ENCODE assay signal across 24 mouse cellular contexts in the genomic region with DNA sequence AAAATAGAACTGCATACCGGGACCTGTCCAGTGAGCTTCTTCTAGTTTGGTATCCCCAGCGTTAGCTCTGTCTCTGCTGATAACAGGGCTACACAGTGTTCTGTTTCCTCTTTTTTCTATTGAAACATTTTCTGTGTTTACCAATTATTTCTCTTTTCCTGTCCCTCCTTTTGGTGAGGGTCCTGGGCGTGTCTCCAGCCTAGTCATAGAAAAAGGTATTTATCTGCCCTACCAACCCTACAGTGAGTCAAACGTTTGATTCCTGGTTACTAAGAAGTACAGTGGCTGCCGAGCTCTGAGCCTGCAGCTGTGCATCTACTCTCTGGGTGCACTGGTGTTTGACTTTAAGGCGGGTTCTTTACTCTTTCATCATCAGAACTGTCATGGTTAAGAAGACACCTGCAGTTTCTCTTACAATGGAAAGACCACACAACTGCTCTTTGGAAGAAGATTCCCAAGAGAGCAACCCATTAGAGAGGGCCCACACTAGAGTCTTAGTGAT. TPM values are rescaled to one million over a fixed set of nuclear protein-coding genes. Genes with fewer than 3 reads are reported as not detected.
DNase-seq lines count a peak whose midpoint lies in the region; ATAC-seq and TF ChIP-seq lines count a peak whose summit lies in the region.
"Had no signal": no experiment of that assay in that cellular context is flagged by ENCODE, and none has a peak within 500 bp of the region (broad histone marks: within the 10 kb centered on the region; RNA-seq: fewer than 3 reads in every experiment).

A gene (minus strand): TSS at position 151 of the 502 bp plus-strand sequence.

- H3K27me3 ChIP-seq in thymus, adult 2 months (ENCODE audit: control insufficient read depth, insufficient read depth, low read length): no peaks in the 10 kb centered on the region
- H3K27me3 ChIP-seq in hindbrain, embryonic 14.5 days (ENCODE audit: control insufficient read depth, insufficient read depth, low read length): no peaks in the 10 kb centered on the region
- H3K27me3 ChIP-seq: embryonic facial prominence, embryonic 13.5 days; midbrain, embryonic 13.5 days had no signal

- H3K4me2 ChIP-seq in hindbrain, embryonic 14.5 days (replicated peaks): no peak within 1 kb of the TSS
- H3K4me2 ChIP-seq: embryonic facial prominence, embryonic 13.5 days; midbrain, embryonic 13.5 days had no signal

- no peak for TF ChIP-seq CTCF in thymus, adult 2 months (IDR thresholded peaks at IDR 0.05; ENCODE audit: borderline replicate concordance, control insufficient read depth, extremely low read depth, insufficient read depth, low read length, poor library complexity)

- H3K4me3 ChIP-seq in thymus, adult 2 months (ENCODE audit: control insufficient read depth, insufficient read depth, low read length): no peak within 1 kb of the TSS
- H3K4me3 ChIP-seq in hindbrain, embryonic 14.5 days (replicated peaks; ENCODE audit: low read length): no peak within 1 kb of the TSS
- H3K4me3 ChIP-seq: embryonic facial prominence, embryonic 13.5 days; heart, embryonic 10.5 days; midbrain, embryonic 13.5 days had no signal

- H3K9ac ChIP-seq in hindbrain, embryonic 14.5 days: no peak within 1 kb of the TSS
- H3K9ac ChIP-seq: embryonic facial prominence, embryonic 13.5 days; midbrain, embryonic 13.5 days had no signal

- H3K36me3 ChIP-seq in thymus, adult 2 months (ENCODE audit: control insufficient read depth, insufficient read depth, low read length): no peaks in the 10 kb centered on the region
- H3K36me3 ChIP-seq in hindbrain, embryonic 14.5 days (replicated peaks; ENCODE audit: control insufficient read depth, insufficient read depth): no peaks in the 10 kb centered on the region
- H3K36me3 ChIP-seq: embryonic facial prominence, embryonic 13.5 days; heart, embryonic 10.5 days; midbrain, embryonic 13.5 days had no signal

- no peaks in the 10 kb centered on the region for H3K9me3 ChIP-seq in hindbrain, embryonic 14.5 days (ENCODE audit: control insufficient read depth, low read length)
- H3K9me3 ChIP-seq: embryonic facial prominence, embryonic 13.5 days; heart, embryonic 10.5 days; midbrain, embryonic 13.5 days had no signal

- 0 out of 2 replicates have a peak, but pooled peaks cover 4% of the 10 kb centered on the region for H3K4me1 ChIP-seq in thymus, adult 2 months (replicated peaks; ENCODE audit: control insufficient read depth, insufficient read depth, low read length)
- no peaks in the 10 kb centered on the region for H3K4me1 ChIP-seq in hindbrain, embryonic 14.5 days (replicated peaks; ENCODE audit: control insufficient read depth, insufficient read depth, low read length)
- H3K4me1 ChIP-seq: embryonic facial prominence, embryonic 13.5 days; heart, embryonic 10.5 days; midbrain, embryonic 13.5 days had no signal

- no peak within 1 kb of the TSS for H3K27ac ChIP-seq in thymus, adult 2 months (ENCODE audit: control insufficient read depth, insufficient read depth, low read length)
- H3K27ac ChIP-seq in hindbrain, embryonic 14.5 days: no peak within 1 kb of the TSS
- H3K27ac ChIP-seq: embryonic facial prominence, embryonic 13.5 days; heart, embryonic 10.5 days; midbrain, embryonic 13.5 days had no signal

- ATAC-seq in hematopoietic stem cell, adult 5-6 weeks (replicated peaks in 1 of 2; ENCODE audit: insufficient read depth in 1 of 2, low FRiP score in 2 of 2, low TSS enrichment in 1 of 2, low read depth in 1 of 2, poor library complexity in 2 of 2, severe bottlenecking in 2 of 2): peak; percentile 45 to 52; a peak in 1 of 4 replicates
- ATAC-seq in megakaryocyte-erythroid progenitor cell, adult 5-6 weeks (replicated peaks; ENCODE audit: low FRiP score, low TSS enrichment, poor library complexity, severe bottlenecking): peak; percentile 57; the same call in 1 of the 2 replicates
- ATAC-seq in hindbrain, embryonic 14.5 days (ENCODE audit: low FRiP score): no peak
- ATAC-seq: hindbrain, embryonic 16.5 days; midbrain, embryonic 13.5 days had no signal

- WGBS in thymus, adult 2 months: 9% methylated on average over 6 of the region's 6 CpGs
- 76% methylated on average over 6 of the region's 6 CpGs for WGBS in hindbrain, embryonic 14.5 days

- TF ChIP-seq POLR2A in thymus, adult 2 months (IDR thresholded peaks at IDR 0.05; ENCODE audit: control insufficient read depth, extremely low read depth, insufficient read depth, low read length, poor library complexity): no peak

- DNase-seq in thymus, adult 2 months: peak; percentile 3
- DNase-seq in thymus, adult 18-20 months: no peak
- peak; percentile 50 for DNase-seq in thymus, postnatal 4 days
- DNase-seq in frontal cortex, postnatal 36 days (ENCODE audit: low spot score in 2 of 2): no peak
- DNase-seq in hindbrain, embryonic 14.5 days (ENCODE audit: low spot score): no peak
- DNase-seq in retina, embryonic 14.5 days (ENCODE audit: low spot score): no peak
- DNase-seq: adrenal gland, adult 8-10 months; cerebellum, adult 18-20 months; gastrocnemius, postnatal 36 days; heart, postnatal 14 days; kidney, adult 11 months; kidney, postnatal 10 days; lung, adult 2 months; lung, postnatal 36 days had no signal

RNA-seq across cellular contexts. Expression of the gene that starts here (rescaled TPM):
- polyA plus RNA-seq in thymus, adult 2 months (2012; rRNA removed): 0.19 and 0.26 TPM in 2 replicates
- total RNA-seq in hematopoietic stem cell, adult 5-6 weeks (2017): 0.65 and 1.6 TPM in 2 replicates
- total RNA-seq in megakaryocyte-erythroid progenitor cell, adult 5-6 weeks (2014; fragmentation: Nextera tagmentation): not detected in 2 replicates
- not detected in 2 replicates for total RNA-seq in megakaryocyte-erythroid progenitor cell, adult 5-6 weeks (2017)
- polyA plus RNA-seq in hindbrain, embryonic 14.5 days (2014; fragmentation: Nextera tagmentation; extraction: Ambion mirVana): not detected in 2 replicates
- total RNA-seq: gastrocnemius, postnatal 36 days; heart, postnatal 14 days; layer of hippocampus, adult 8-10 months; left cerebral cortex, adult 8-10 months had no signal
- polyA plus RNA-seq: cortical plate, adult 2 months; embryonic facial prominence, embryonic 13.5 days; heart, embryonic 10.5 days; hindbrain, embryonic 16.5 days; limb, embryonic 11.5 days; midbrain, embryonic 13.5 days had no signal

Comparison
In these comparisons a context has a peak if more than half of its experiments do, and no peak if none do; other contexts are left out.
1. Peak in DNase-seq in thymus, adult 2 months; RNA of the gene not detected or under 1 TPM.
2. Peak in ATAC-seq in megakaryocyte-erythroid progenitor cell, adult 5-6 weeks; RNA of the gene not detected or under 1 TPM.